Mouse (Mus musculus) gastrocnemius, postnatal 25 days (tissue): ENCODE data around the gene Pbx1. TPM values are rescaled to one million over a fixed set of nuclear protein-coding genes. Genes with fewer than 3 reads are reported as not detected.
"Not testable (repeated sequence)": the region's sequence is repeated elsewhere in the genome, so short reads cannot be mapped to it uniquely, and the experiment has no call there.

ENCODE experiments used
- DNase-seq: peaks from one replicate; pipeline ENCODE4 v3.0.0; 2022
- long read RNA-seq, 2 experiments: library from polyadenylated mRNA; stranded (forward); transcript quantifications; one replicate each; pipeline ENCODE4 v2.0.0; 2021
- total RNA-seq, 2 experiments: library from RNA; stranded (reverse); gene quantifications; 1 replicate in 1 of 2; 2 replicates in 1 of 2; pipeline ENCODE4 v1.2.3; 2021

Pbx1 gene
- total RNA-seq: 10 to 100 TPM; 19.3 to 19.9 TPM
- long read RNA-seq, experiment 1, partial matches to known transcripts: 1 of 13 reads
- long read RNA-seq, experiment 1, other reads (novel, unspliced or antisense): 12 of 13 reads
- long read RNA-seq, experiment 2, partial matches to known transcripts: 0 of 3 reads
- long read RNA-seq, experiment 2, other reads (novel, unspliced or antisense): 3 of 3 reads

GRCm38 (mm10) chr1:168432232-168432280, at the start of gene Pbx1:
TSS of gene Pbx1 (minus strand) at chr1:168432270.
- DNase-seq: not testable (repeated sequence)

GRCm38 (mm10) chr1:168479626-168480025, 47.6 kb upstream of the Pbx1 start:
- DNase-seq: no peak

- no peak for DNase-seq
Observed at GRCm38 (mm10) chr1:168478829-168479228, 46.8 kb upstream of the Pbx1 start.

- peak; percentile 58 for DNase-seq
Observed at GRCm38 (mm10) chr1:168476917-168477316, 44.8 kb upstream of the Pbx1 start.

- peak; percentile 7 for DNase-seq
Observed at GRCm38 (mm10) chr1:168476216-168476897, 44.3 kb upstream of the Pbx1 start.

GRCm38 (mm10) chr1:168475579-168476208, 43.6 kb upstream of the Pbx1 start:
- no peak for DNase-seq

GRCm38 (mm10) chr1:168473255-168474069, 41.4 kb upstream of the Pbx1 start:
- DNase-seq: no peak

- DNase-seq: no peak
Observed at GRCm38 (mm10) chr1:168472545-168473254, 40.6 kb upstream of the Pbx1 start.

- no peak for DNase-seq
Observed at GRCm38 (mm10) chr1:168459426-168459825, 27.4 kb upstream of the Pbx1 start.

GRCm38 (mm10) chr1:168457191-168457747, 25.2 kb upstream of the Pbx1 start:
- DNase-seq: peak; percentile 10

GRCm38 (mm10) chr1:168455178-168455577, 23.1 kb upstream of the Pbx1 start:
- DNase-seq: no peak

- DNase-seq: no peak
Observed at GRCm38 (mm10) chr1:168433671-168434070, 1.6 kb upstream of the Pbx1 start.

GRCm38 (mm10) chr1:168432281-168432725, 233 bp upstream of the Pbx1 start:
- DNase-seq: peak; percentile 98

GRCm38 (mm10) chr1:168431711-168432231, 299 bp downstream of the Pbx1 start:
- DNase-seq: no peak

GRCm38 (mm10) chr1:168430868-168431710, 981 bp downstream of the Pbx1 start:
- peak; percentile 28 for DNase-seq

GRCm38 (mm10) chr1:168429856-168430644, 2.0 kb downstream of the Pbx1 start:
- no peak for DNase-seq

GRCm38 (mm10) chr1:168429406-168429805, 2.7 kb downstream of the Pbx1 start:
- DNase-seq: no peak

GRCm38 (mm10) chr1:168428255-168428654, 3.8 kb downstream of the Pbx1 start:
- DNase-seq: no peak

GRCm38 (mm10) chr1:168427596-168427995, 4.5 kb downstream of the Pbx1 start:
- no peak for DNase-seq

GRCm38 (mm10) chr1:168426900-168427299, 5.2 kb downstream of the Pbx1 start:
- no peak for DNase-seq
